Mouse (Mus musculus) thymus, adult 2 months (tissue): ENCODE measurements around the gene Krtap13-1. TPM values are rescaled to one million over a fixed set of nuclear protein-coding genes. Genes with fewer than 3 reads are reported as not detected.
"Not testable (repeated sequence)": the region's sequence is repeated elsewhere in the genome, so short reads cannot be mapped to it uniquely, and the experiment has no call there.

ENCODE experiments used
- DNase-seq: peaks from one replicate; pipeline ENCODE4 v3.0.0; 2021
- H3K27ac ChIP-seq: fragments of 200-500 bp; 2 replicates; pipeline ENCODE4 v1.5.1; 2012; ENCODE audit warnings: low read length, control low read depth; ENCODE audit not compliant: control insufficient read depth, insufficient read depth
- H3K27me3 ChIP-seq: fragments of 200-500 bp; 2 replicates; pipeline ENCODE4 v1.6.1; 2012; ENCODE audit warnings: mild to moderate bottlenecking, low read length, moderate library complexity, mixed read lengths; ENCODE audit not compliant: control insufficient read depth, insufficient read depth
- H3K36me3 ChIP-seq: fragments of 200-500 bp; 2 replicates; pipeline ENCODE4 v1.6.1; 2012; ENCODE audit warnings: mild to moderate bottlenecking, low read length, moderate library complexity; ENCODE audit not compliant: control insufficient read depth, insufficient read depth
- H3K4me1 ChIP-seq: fragments of 200-500 bp; replicated peaks from 2 replicates; pipeline ENCODE4 v1.6.1; 2012; ENCODE audit warnings: low read length; ENCODE audit not compliant: control insufficient read depth, insufficient read depth
- H3K4me3 ChIP-seq: fragments of 200-500 bp; 2 replicates; pipeline ENCODE4 v1.5.1; 2012; ENCODE audit warnings: mild to moderate bottlenecking, low read length, control low read depth, moderate library complexity; ENCODE audit not compliant: control insufficient read depth, insufficient read depth
- CTCF ChIP-seq: fragments of 200-500 bp; IDR thresholded peaks from 2 replicates; pipeline ENCODE4 v1.5.1; 2012; ENCODE audit warnings: mild to moderate bottlenecking, control low read depth, low read length, moderate library complexity, borderline replicate concordance; ENCODE audit not compliant: control insufficient read depth, poor library complexity, insufficient read depth; ENCODE audit errors: extremely low read depth
- POLR2A ChIP-seq: fragments of 200-500 bp; IDR thresholded peaks from 2 replicates; pipeline ENCODE4 v1.6.1; 2012; ENCODE audit warnings: mild to moderate bottlenecking, low read length, control low read depth, moderate library complexity; ENCODE audit not compliant: control insufficient read depth, poor library complexity, insufficient read depth; ENCODE audit errors: extremely low read depth
- WGBS: fragments of 180-500 bp; shearing (Covaris S2); methylation state at CpG from one replicate; pipeline ENCODE4 v1.1.7; 2018; 5-methylcytosine and 5-hydroxymethylcytosine counted together
- polyA plus RNA-seq: library from polyadenylated mRNA; depleted of rRNA; stranded (reverse); fragments of >200 nt; gene quantifications from 2 replicates; pipeline ENCODE4 v1.2.3, GENCODE M21; 2012

Gene Krtap13-1
- polyA plus RNA-seq, 1 experiment, result not detected

GRCm38 (mm10) chr16:88710757-88711156 lies 17.9 kb upstream of the Krtap13-1 start:
- Histone ChIP-seq H3K27ac (no peak overlapping the region), H3K27me3 (no peaks in the 10 kb centered on the region), H3K4me1 (no peaks in the 10 kb centered on the region), H3K36me3 (no peaks in the 10 kb centered on the region), H3K4me3 (no peak overlapping the region)
- no peak for DNase-seq
- TF ChIP-seq POLR2A (no peak), CTCF (no peak)
- WGBS, result 73% methylated on average over 4 of the region's 4 CpGs

GRCm38 (mm10) chr16:88711245-88711644 lies 17.4 kb upstream of the Krtap13-1 start:
- Histone ChIP-seq H3K27me3 (no peaks in the 10 kb centered on the region), H3K36me3 (no peaks in the 10 kb centered on the region), H3K4me3 (no peak overlapping the region), H3K27ac (no peak overlapping the region), H3K4me1 (no peaks in the 10 kb centered on the region)
- no peak for DNase-seq
- WGBS, result 89% methylated on average over 6 of the region's 6 CpGs
- TF ChIP-seq POLR2A (no peak), CTCF (no peak)

- Histone ChIP-seq H3K27me3 (no peaks in the 10 kb centered on the region), H3K4me1 (no peaks in the 10 kb centered on the region), H3K36me3 (no peaks in the 10 kb centered on the region), H3K27ac (no peak overlapping the region), H3K4me3 (no peak overlapping the region)
- TF ChIP-seq CTCF (no peak), POLR2A (no peak)
- no peak for DNase-seq
These were observed 12.1 kb upstream of the Krtap13-1 start for GRCm38 (mm10) chr16:88716549-88716948.

- no peak for DNase-seq
- Histone ChIP-seq H3K4me3 (no peak overlapping the region), H3K27me3 (no peaks in the 10 kb centered on the region), H3K4me1 (no peaks in the 10 kb centered on the region), H3K36me3 (no peaks in the 10 kb centered on the region), H3K27ac (no peak overlapping the region)
- WGBS, result 53% methylated on average over 1 of the region's 1 CpGs
- TF ChIP-seq CTCF (no peak), POLR2A (no peak)
These were observed 8.6 kb upstream of the Krtap13-1 start for GRCm38 (mm10) chr16:88720031-88720430.

DNA sequence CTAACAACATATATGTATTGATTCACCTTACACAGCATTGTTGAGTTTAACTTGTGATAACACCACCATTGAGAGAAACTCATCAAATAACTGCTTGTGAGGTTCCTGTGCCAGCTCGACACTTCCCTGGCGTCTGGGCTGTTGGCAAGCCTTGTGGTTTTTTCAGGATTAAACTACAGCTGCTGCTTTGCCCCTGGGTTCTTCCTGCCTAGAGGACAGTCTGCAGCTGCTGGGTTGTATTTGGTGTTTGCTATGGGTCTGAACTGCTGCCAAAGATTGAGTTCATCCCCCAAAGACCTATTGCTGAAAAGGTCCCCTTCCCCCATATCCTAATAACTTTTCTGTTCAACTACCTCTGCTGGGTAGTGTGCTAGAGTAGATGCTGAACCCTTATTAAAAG lies 6.7 kb downstream of the Krtap13-1 start:
- Histone ChIP-seq H3K4me1 (no peaks in the 10 kb centered on the region), H3K4me3 (no peak overlapping the region), H3K27me3 (no peaks in the 10 kb centered on the region), H3K27ac (no peak overlapping the region), H3K36me3 (no peaks in the 10 kb centered on the region)
- WGBS, result 25% methylated on average over 2 of the region's 2 CpGs
- DNase-seq, result no peak
- no peak for TF ChIP-seq POLR2A
- TF ChIP-seq CTCF, result no peak

DNA sequence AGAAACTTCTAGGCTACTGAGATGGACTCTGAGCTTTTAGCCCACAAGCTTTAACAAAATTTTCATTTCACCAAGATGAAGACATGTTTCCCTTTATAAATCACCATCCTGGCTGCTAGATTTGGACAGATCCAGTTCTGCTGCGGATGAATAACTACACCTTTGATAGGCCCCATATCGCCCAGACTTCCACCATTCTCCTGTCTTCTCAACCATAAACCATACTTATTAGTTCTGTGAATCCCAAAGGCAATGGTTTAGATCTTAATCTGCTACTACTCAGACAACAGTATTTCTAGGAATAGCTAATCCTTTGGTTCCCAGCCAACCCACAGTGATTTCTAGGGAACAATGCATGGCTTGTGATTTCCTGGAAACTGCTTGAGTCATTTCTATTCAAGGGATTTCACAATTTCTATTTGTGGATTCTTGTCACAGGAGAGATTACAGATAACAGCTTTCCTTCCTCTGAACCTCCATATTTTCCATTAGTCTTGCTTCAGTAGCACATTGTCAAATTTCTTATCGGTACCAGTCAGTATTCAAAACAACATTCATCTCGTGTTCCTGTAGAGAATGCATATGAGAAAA lies 16.2 kb downstream of the Krtap13-1 start:
- TF ChIP-seq CTCF (no peak), POLR2A (no peak)
- Histone ChIP-seq H3K4me3 (no peak overlapping the region), H3K27me3 (no peaks in the 10 kb centered on the region), H3K36me3 (no peaks in the 10 kb centered on the region), H3K4me1 (no peaks in the 10 kb centered on the region), H3K27ac (no peak overlapping the region)
- no peak for DNase-seq
- 56% methylated on average over 4 of the region's 4 CpGs for WGBS

DNA sequence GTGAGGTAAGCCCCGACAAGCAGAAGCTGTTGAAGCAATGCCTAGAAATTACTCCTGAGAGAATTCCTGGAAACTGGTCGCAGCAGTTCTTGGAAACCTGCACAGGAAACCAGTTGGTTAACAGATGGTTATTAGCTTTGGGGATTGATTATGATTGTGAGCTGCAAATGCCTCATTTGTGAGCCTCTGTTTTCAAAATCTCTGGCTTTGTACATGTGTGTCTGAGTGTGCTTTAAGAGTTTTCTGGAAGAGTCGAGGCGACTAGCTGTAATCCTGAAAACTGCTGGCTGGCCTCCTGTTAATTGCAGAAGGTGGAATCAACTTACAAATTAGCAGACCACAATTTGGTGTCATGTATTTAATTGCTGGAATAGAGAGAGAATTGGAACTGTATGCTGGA lies 19.3 kb downstream of the Krtap13-1 start:
- Histone ChIP-seq H3K36me3 (no peaks in the 10 kb centered on the region), H3K27ac (no peak overlapping the region), H3K4me1 (no peaks in the 10 kb centered on the region), H3K4me3 (no peak overlapping the region), H3K27me3 (no peaks in the 10 kb centered on the region)
- WGBS, result 66% methylated on average over 4 of the region's 4 CpGs
- TF ChIP-seq POLR2A, result no peak
- no peak for TF ChIP-seq CTCF
- no peak for DNase-seq

DNA sequence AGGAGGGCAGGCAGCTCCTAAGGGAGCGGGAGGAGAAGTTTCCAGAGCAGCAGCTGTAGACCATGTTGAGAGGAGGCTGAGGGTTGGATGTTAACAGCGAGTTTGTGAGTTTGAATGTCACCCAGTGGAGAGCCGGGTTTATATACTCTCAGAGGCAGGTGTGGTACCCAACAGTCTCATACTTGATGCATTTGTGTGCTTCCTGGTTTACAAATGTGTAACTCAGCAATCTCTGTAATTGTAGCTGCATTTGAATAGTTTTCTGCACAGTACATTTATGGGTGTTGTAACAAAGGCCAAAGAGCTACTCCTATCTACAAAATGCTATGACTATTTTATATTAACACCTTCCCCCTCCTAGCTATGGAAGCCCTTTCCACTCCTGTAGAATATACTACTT lies 22.9 kb downstream of the Krtap13-1 start, which contains the start of gene Krtap13:
Gene Krtap13, minus strand, starts transcription at position 101 of the 400 bp plus-strand sequence.
- H3K27me3 ChIP-seq, H3K36me3 ChIP-seq, H3K4me1 ChIP-seq, H3K27ac ChIP-seq, H3K4me3 ChIP-seq, DNase-seq: not testable (repeated sequence)
- WGBS, result 89% methylated on average over 3 of the region's 3 CpGs

GRCm38 (mm10) chr16:88758547-88758946 lies 29.9 kb downstream of the Krtap13-1 start, which contains the start of gene 2310034C09Rik:
2310034C09Rik (plus strand) TSS chr16:88758847.
- H3K27me3 ChIP-seq, H3K4me1 ChIP-seq, DNase-seq, H3K4me3 ChIP-seq, H3K27ac ChIP-seq, H3K36me3 ChIP-seq: not testable (repeated sequence)
- WGBS, result 89% methylated on average over 3 of the region's 3 CpGs
